Mouse (Mus musculus) hindbrain, embryonic 12.5 days (tissue): ENCODE results near the gene Snx1. TPM values are rescaled to one million over a fixed set of nuclear protein-coding genes. Genes with fewer than 3 reads are reported as not detected.
A peak's percentile ranks its signal among the peaks of the same experiment; 100 is the strongest.

Source experiments
- ATAC-seq: fragments of 200-750 bp; cut with Nextera tagmentation; 2 replicates; pipeline ENCODE4 v1.8.0; 2017; ENCODE audit warnings: moderate TSS enrichment; ENCODE audit not compliant: low FRiP score
- H3K27ac ChIP-seq: fragments of 300-500 bp; sonication (generic); 2 replicates; pipeline ENCODE4 v1.5.1; 2016; ENCODE audit warnings: mild to moderate bottlenecking
- H3K27me3 ChIP-seq: fragments of 300-500 bp; sonication (generic); 2 replicates; pipeline ENCODE4 v1.6.1; 2016; ENCODE audit warnings: mild to moderate bottlenecking
- H3K36me3 ChIP-seq: fragments of 300-500 bp; sonication (generic); 2 replicates; pipeline ENCODE4 v1.6.1; 2016; ENCODE audit warnings: mild to moderate bottlenecking
- H3K4me1 ChIP-seq: fragments of 300-500 bp; sonication (generic); 2 replicates; pipeline ENCODE4 v1.6.1; 2016
- H3K4me2 ChIP-seq: fragments of 300-500 bp; sonication (generic); replicated peaks from 2 replicates; pipeline ENCODE4 v1.6.1; 2016; ENCODE audit warnings: mild to moderate bottlenecking
- H3K4me3 ChIP-seq: fragments of 300-500 bp; sonication (generic); 2 replicates; pipeline ENCODE4 v1.5.1; 2016; ENCODE audit warnings: mild to moderate bottlenecking
- H3K9ac ChIP-seq: fragments of 300-500 bp; sonication (generic); 2 replicates; pipeline ENCODE4 v1.6.1; 2016; ENCODE audit warnings: mild to moderate bottlenecking, moderate library complexity
- H3K9me3 ChIP-seq: fragments of 300-500 bp; sonication (generic); replicated peaks from 2 replicates; pipeline ENCODE4 v1.6.1; 2016; ENCODE audit warnings: mild to moderate bottlenecking
- WGBS: fragments of 180-500 bp; shearing (Covaris S2); methylation state at CpG from one replicate; pipeline ENCODE4 v1.1.7; 2016; 5-methylcytosine and 5-hydroxymethylcytosine counted together
- polyA plus RNA-seq: library from polyadenylated mRNA; unstranded; fragments of >200 nt; fragmentation: Nextera tagmentation; extraction: Ambion mirVana; gene quantifications from 2 replicates; pipeline ENCODE4 v1.2.1, GENCODE M21; 2016

The Snx1 gene
- 130 and 139 TPM in 2 replicates for polyA plus RNA-seq

GRCm38 (mm10) chr9:66126456-66127192 is at the start of gene Snx1, which contains the start of gene Ciao2a:
TSS of gene Snx1 (minus strand) at chr9:66126587.
TSS of gene Ciao2a (plus strand) at chr9:66126611.
- H3K36me3 ChIP-seq: 0 out of 2 replicates have a peak, but pooled peaks cover 2% of the 10 kb centered on the region
- H3K27ac ChIP-seq: peak within 1 kb of the TSS; percentile 89
- peak within 1 kb of the TSS; percentile 54 for H3K4me2 ChIP-seq
- H3K4me1 ChIP-seq: peaks cover 30% of the 10 kb centered on the region
- ATAC-seq: peak; percentile 69
- H3K27me3 ChIP-seq: no peaks in the 10 kb centered on the region
- peak within 1 kb of the TSS; percentile 52 for H3K4me3 ChIP-seq
- H3K9me3 ChIP-seq: no peaks in the 10 kb centered on the region
- peak within 1 kb of the TSS; percentile 63 for H3K9ac ChIP-seq
- 2% methylated on average over 34 of the region's 34 CpGs for WGBS

GRCm38 (mm10) chr9:66174985-66175384 is 48.6 kb upstream of the Snx1 start:
- H3K4me3 ChIP-seq: no peak overlapping the region
- H3K9ac ChIP-seq: no peak overlapping the region
- H3K4me1 ChIP-seq: peaks cover 13% of the 10 kb centered on the region
- no peak overlapping the region for H3K4me2 ChIP-seq
- WGBS: 76% methylated on average over 3 of the region's 3 CpGs
- ATAC-seq: no peak
- no peaks in the 10 kb centered on the region for H3K36me3 ChIP-seq
- no peaks in the 10 kb centered on the region for H3K27me3 ChIP-seq
- H3K9me3 ChIP-seq: no peaks in the 10 kb centered on the region
- H3K27ac ChIP-seq: no peak overlapping the region

- H3K4me1 ChIP-seq: peaks cover 14% of the 10 kb centered on the region
- WGBS: 95% methylated on average over 5 of the region's 5 CpGs
- H3K36me3 ChIP-seq: no peaks in the 10 kb centered on the region
Measured at GRCm38 (mm10) chr9:66173316-66173855, 47.0 kb upstream of the Snx1 start.

GRCm38 (mm10) chr9:66171275-66171921 is 45.0 kb upstream of the Snx1 start:
- Histone ChIP-seq H3K9ac (no peak overlapping the region), H3K4me3 (no peak overlapping the region), H3K27me3 (no peaks in the 10 kb centered on the region), H3K9me3 (no peaks in the 10 kb centered on the region), H3K36me3 (no peaks in the 10 kb centered on the region), H3K4me2 (no peak overlapping the region), H3K4me1 (peaks cover 14% of the 10 kb centered on the region), H3K27ac (no peak overlapping the region)
- ATAC-seq: no peak
- WGBS: 53% methylated on average over 12 of the region's 12 CpGs

More at GRCm38 (mm10) chr9:66173316-66173855, 47.0 kb upstream of the Snx1 start:
- no peak overlapping the region for H3K4me3 ChIP-seq
- H3K9ac ChIP-seq: no peak overlapping the region
- no peaks in the 10 kb centered on the region for H3K9me3 ChIP-seq
- ATAC-seq: no peak
- H3K4me2 ChIP-seq: no peak overlapping the region
- H3K27ac ChIP-seq: no peak overlapping the region
- no peaks in the 10 kb centered on the region for H3K27me3 ChIP-seq

GRCm38 (mm10) chr9:66170506-66170905 is 44.1 kb upstream of the Snx1 start:
- H3K27me3 ChIP-seq: no peaks in the 10 kb centered on the region
- H3K9me3 ChIP-seq: no peaks in the 10 kb centered on the region
- no peak overlapping the region for H3K4me2 ChIP-seq
- H3K4me1 ChIP-seq: peaks cover 18% of the 10 kb centered on the region
- no peaks in the 10 kb centered on the region for H3K36me3 ChIP-seq
- H3K27ac ChIP-seq: 0 out of 2 replicates have a peak overlapping the region, but pooled peaks have one; percentile 44
- peak; percentile 79 for ATAC-seq
- H3K9ac ChIP-seq: no peak overlapping the region
- 9% methylated on average over 5 of the region's 5 CpGs for WGBS
- H3K4me3 ChIP-seq: no peak overlapping the region

- WGBS: 6% methylated on average over 1 of the region's 1 CpGs
- H3K4me3 ChIP-seq: no peak overlapping the region
- no peak overlapping the region for H3K27ac ChIP-seq
- ATAC-seq: no peak
- no peaks in the 10 kb centered on the region for H3K9me3 ChIP-seq
- H3K36me3 ChIP-seq: no peaks in the 10 kb centered on the region
- H3K4me1 ChIP-seq: peaks cover 19% of the 10 kb centered on the region
- no peaks in the 10 kb centered on the region for H3K27me3 ChIP-seq
- H3K4me2 ChIP-seq: no peak overlapping the region
- no peak overlapping the region for H3K9ac ChIP-seq
Measured at GRCm38 (mm10) chr9:66168233-66168632, 41.8 kb upstream of the Snx1 start.

- Histone ChIP-seq H3K4me2 (no peak overlapping the region), H3K9ac (no peak overlapping the region), H3K4me1 (peaks cover 19% of the 10 kb centered on the region), H3K36me3 (no peaks in the 10 kb centered on the region), H3K4me3 (no peak overlapping the region), H3K27ac (no peak overlapping the region), H3K9me3 (no peaks in the 10 kb centered on the region), H3K27me3 (no peaks in the 10 kb centered on the region)
- no peak for ATAC-seq
- 89% methylated on average over 5 of the region's 5 CpGs for WGBS
Measured at GRCm38 (mm10) chr9:66167222-66167621, 40.8 kb upstream of the Snx1 start.

GRCm38 (mm10) chr9:66162995-66163394 is 36.6 kb upstream of the Snx1 start:
- H3K27ac ChIP-seq: no peak overlapping the region
- H3K4me1 ChIP-seq: peaks cover 8% of the 10 kb centered on the region
- H3K9me3 ChIP-seq: no peaks in the 10 kb centered on the region
- 87% methylated on average over 9 of the region's 9 CpGs for WGBS
- H3K4me3 ChIP-seq: no peak overlapping the region
- H3K9ac ChIP-seq: no peak overlapping the region
- no peak for ATAC-seq
- no peaks in the 10 kb centered on the region for H3K36me3 ChIP-seq
- H3K4me2 ChIP-seq: no peak overlapping the region
- H3K27me3 ChIP-seq: peaks cover 17% of the 10 kb centered on the region

- ATAC-seq: no peak
- Histone ChIP-seq H3K4me1 (peaks cover 8% of the 10 kb centered on the region; the same call in 1 of the 2 replicates), H3K4me3 (no peak overlapping the region), H3K4me2 (no peak overlapping the region), H3K36me3 (no peaks in the 10 kb centered on the region), H3K9me3 (no peaks in the 10 kb centered on the region), H3K27ac (no peak overlapping the region), H3K27me3 (peaks cover 30% of the 10 kb centered on the region), H3K9ac (no peak overlapping the region)
- 100% methylated on average over 2 of the region's 2 CpGs for WGBS
Measured at GRCm38 (mm10) chr9:66160155-66160554, 33.8 kb upstream of the Snx1 start.

- Histone ChIP-seq H3K4me2 (no peak overlapping the region), H3K36me3 (no peaks in the 10 kb centered on the region), H3K4me3 (no peak overlapping the region), H3K9ac (no peak overlapping the region), H3K4me1 (peaks cover 8% of the 10 kb centered on the region; the same call in 1 of the 2 replicates), H3K27ac (no peak overlapping the region), H3K9me3 (no peaks in the 10 kb centered on the region), H3K27me3 (peaks cover 30% of the 10 kb centered on the region)
- WGBS: 87% methylated on average over 6 of the region's 6 CpGs
- no peak for ATAC-seq
Measured at GRCm38 (mm10) chr9:66158885-66159430, 32.6 kb upstream of the Snx1 start.

GRCm38 (mm10) chr9:66157958-66158830 is 31.8 kb upstream of the Snx1 start, which contains the start of gene Dapk2:
TSS of gene Dapk2 (plus strand) at chr9:66158223.
- no peak within 1 kb of the TSS for H3K27ac ChIP-seq
- peaks cover 30% of the 10 kb centered on the region for H3K27me3 ChIP-seq
- no peaks in the 10 kb centered on the region for H3K36me3 ChIP-seq
- peak within 1 kb of the TSS; percentile 61 for H3K4me2 ChIP-seq
- H3K4me3 ChIP-seq: peak within 1 kb of the TSS; percentile 39
- peak within 1 kb of the TSS; percentile 59 for H3K9ac ChIP-seq
- H3K4me1 ChIP-seq: peaks cover 8% of the 10 kb centered on the region; the same call in 1 of the 2 replicates
- ATAC-seq: peak; percentile 68
- WGBS: 3% methylated on average over 58 of the region's 58 CpGs
- H3K9me3 ChIP-seq: no peaks in the 10 kb centered on the region
